Mouse (Mus musculus): ENCODE results near the gene Gpr137b.
"Not testable (repeated sequence)": the region's sequence is repeated elsewhere in the genome, so short reads cannot be mapped to it uniquely, and the experiment has no call there.

- TF ChIP-seq CTCF, EP300 (IDR thresholded peaks at IDR 0.05; ENCODE audit: low read depth): not testable (repeated sequence)
These were observed 7.0 kb upstream of the Gpr137b start for GRCm38 (mm10) chr13:13400851-13401250.
